Comparison of ENCODE assay signal across 9 mouse cellular contexts in genomic region chr10:70428121-70428662, GRCm38 (mm10). TPM values are rescaled to one million over a fixed set of nuclear protein-coding genes. Genes with fewer than 3 reads are reported as not detected.
DNase-seq lines count a peak whose midpoint lies in the region; ATAC-seq and TF ChIP-seq lines count a peak whose summit lies in the region.
"Had no signal": no experiment of that assay in that cellular context is flagged by ENCODE, and none has a peak within 500 bp of the region (broad histone marks: within the 10 kb centered on the region; RNA-seq: fewer than 3 reads in every experiment).

No protein-coding gene starts in this region.

- no peak overlapping the region for H3K9ac ChIP-seq in heart, embryonic 12.5 days
- no peak overlapping the region for H3K9ac ChIP-seq in embryonic facial prominence, embryonic 13.5 days
- H3K9ac ChIP-seq: liver, embryonic 15.5 days had no signal

- H3K27ac ChIP-seq in heart, embryonic 12.5 days (ENCODE audit: poor library complexity, severe bottlenecking) = peak overlapping the region; percentile 62
- H3K27ac ChIP-seq in brown adipose tissue, adult 24 weeks (replicated peaks; ENCODE audit: low read depth, low read length) = peak overlapping the region; percentile 85
- H3K27ac ChIP-seq in embryonic facial prominence, embryonic 13.5 days = peak overlapping the region; percentile 82
- peak overlapping the region; percentile 72 for H3K27ac ChIP-seq in olfactory bulb, adult 2 months (ENCODE audit: insufficient read depth, low read depth, low read length)
- H3K27ac ChIP-seq: liver, embryonic 15.5 days had no signal

- H3K36me3 ChIP-seq in heart, embryonic 12.5 days = no peaks in the 10 kb centered on the region
- no peaks in the 10 kb centered on the region for H3K36me3 ChIP-seq in embryonic facial prominence, embryonic 13.5 days
- H3K36me3 ChIP-seq: liver, embryonic 15.5 days had no signal

- DNase-seq in heart, adult 8-10 months (ENCODE audit: low spot score) = no peak
- DNase-seq in neural tube, embryonic 10.5 days (ENCODE audit: extremely low spot score, low spot score) = no peak
- DNase-seq in testis, postnatal 14 days (ENCODE audit: low spot score) = no peak

- ATAC-seq in heart, embryonic 12.5 days (ENCODE audit: insufficient number of reproducible peaks, low FRiP score) = no peak
- ATAC-seq in embryonic facial prominence, embryonic 13.5 days (ENCODE audit: insufficient number of reproducible peaks, insufficient read depth, low FRiP score, low TSS enrichment, low read depth) = peak; percentile 68; the same call in 1 of the 2 replicates
- ATAC-seq in erythroblast, adult 5-6 weeks (replicated peaks; ENCODE audit: low FRiP score, poor library complexity, severe bottlenecking) = no peak

- no peak for TF ChIP-seq POLR2A in olfactory bulb, adult 2 months (IDR thresholded peaks at IDR 0.05; ENCODE audit: insufficient read depth, low read depth, low read length)

- 38% methylated on average over 5 of the region's 5 CpGs for WGBS in heart, embryonic 12.5 days
- WGBS in embryonic facial prominence, embryonic 13.5 days = 36% methylated on average over 5 of the region's 5 CpGs
- WGBS in olfactory bulb, adult 2 months = 25% methylated on average over 5 of the region's 5 CpGs

- no peaks in the 10 kb centered on the region; the same call in 1 of the 2 replicates for H3K4me1 ChIP-seq in heart, embryonic 12.5 days (replicated peaks)
- peaks cover 3% of the 10 kb centered on the region for H3K4me1 ChIP-seq in brown adipose tissue, adult 24 weeks (ENCODE audit: control insufficient read depth, insufficient read depth, insufficient read length, low read length)
- H3K4me1 ChIP-seq in embryonic facial prominence, embryonic 13.5 days = peaks cover 12% of the 10 kb centered on the region
- H3K4me1 ChIP-seq in olfactory bulb, adult 2 months (ENCODE audit: control insufficient read depth, insufficient read depth, low read length) = peaks cover 3% of the 10 kb centered on the region
- H3K4me1 ChIP-seq: liver, embryonic 15.5 days had no signal

- H3K4me2 ChIP-seq in heart, embryonic 12.5 days = no peak overlapping the region
- H3K4me2 ChIP-seq in embryonic facial prominence, embryonic 13.5 days = no peak overlapping the region
- H3K4me2 ChIP-seq: liver, embryonic 15.5 days had no signal

- H3K27me3 ChIP-seq in heart, embryonic 12.5 days (replicated peaks) = no peaks in the 10 kb centered on the region
- no peaks in the 10 kb centered on the region for H3K27me3 ChIP-seq in embryonic facial prominence, embryonic 13.5 days
- H3K27me3 ChIP-seq: liver, embryonic 15.5 days had no signal

- H3K4me3 ChIP-seq in heart, embryonic 12.5 days = no peak overlapping the region
- H3K4me3 ChIP-seq in brown adipose tissue, adult 24 weeks (ENCODE audit: insufficient read depth, low read depth, low read length) = no peak overlapping the region
- no peak overlapping the region for H3K4me3 ChIP-seq in embryonic facial prominence, embryonic 13.5 days
- H3K4me3 ChIP-seq in olfactory bulb, adult 2 months (ENCODE audit: insufficient read depth, low read depth, low read length) = no peak overlapping the region
- H3K4me3 ChIP-seq: liver, embryonic 15.5 days had no signal

- H3K9me3 ChIP-seq in heart, embryonic 12.5 days (replicated peaks) = 0 out of 2 replicates have a peak, but pooled peaks cover 5% of the 10 kb centered on the region
- H3K9me3 ChIP-seq in embryonic facial prominence, embryonic 13.5 days = 0 out of 2 replicates have a peak, but pooled peaks cover 2% of the 10 kb centered on the region

- no peak for TF ChIP-seq CTCF in olfactory bulb, adult 2 months (IDR thresholded peaks at IDR 0.05; ENCODE audit: insufficient read depth, low read depth, low read length)

RNA-seq across cellular contexts. Expression of gene Fam13c, which starts 12.1 kb away (rescaled TPM):
- polyA plus RNA-seq in heart, embryonic 12.5 days (2016; fragmentation: Nextera tagmentation; extraction: Ambion mirVana) = 10.0 TPM in 2 replicates
- total RNA-seq in heart, adult 8-10 months (2022) = 1 to 10 TPM; 4.3 to 6.5 (median 5.4) TPM
- 5.0 and 5.9 TPM in 2 replicates for polyA plus RNA-seq in brown adipose tissue, adult 24 weeks (2012; ENCODE audit: insufficient read depth, insufficient read length, missing spikeins)
- polyA plus RNA-seq in embryonic facial prominence, embryonic 13.5 days (2015; fragmentation: Nextera tagmentation; extraction: Ambion mirVana) = 15.0 and 16.1 TPM in 2 replicates
- polyA plus RNA-seq in olfactory bulb, adult 2 months (2012; ENCODE audit: insufficient read depth, insufficient read length, low replicate concordance, missing spikeins) = not detected in 2 replicates
- total RNA-seq in erythroblast, adult 5-6 weeks (2015; ENCODE audit: low replicate concordance) = not detected in 2 replicates
- not detected in 2 replicates for total RNA-seq in erythroblast, adult 5-6 weeks (2017; ENCODE audit: low replicate concordance)
